Mouse (Mus musculus) bone marrow, adult 2 months (tissue): ENCODE results near the gene Hddc3. TPM values are rescaled to one million over a fixed set of nuclear protein-coding genes. Genes with fewer than 3 reads are reported as not detected.
"Not testable (repeated sequence)": the region's sequence is repeated elsewhere in the genome, so short reads cannot be mapped to it uniquely, and the experiment has no call there.

Experiments used
- H3K27ac ChIP-seq: fragments of 200-500 bp; 2 replicates; pipeline ENCODE4 v1.5.1; 2012; ENCODE audit warnings: low read depth, mild to moderate bottlenecking, control low read depth, inconsistent platforms, low read length; ENCODE audit not compliant: control insufficient read depth, poor library complexity, insufficient read depth
- H3K4me1 ChIP-seq: fragments of 200-500 bp; 2 replicates; pipeline ENCODE4 v1.6.1; 2011; ENCODE audit warnings: low read length; ENCODE audit not compliant: control insufficient read depth, insufficient read depth
- H3K4me3 ChIP-seq: fragments of 200-500 bp; replicated peaks from 2 replicates; pipeline ENCODE3; 2011; ENCODE audit warnings: mild to moderate bottlenecking, low read depth, low read length, control low read depth; ENCODE audit not compliant: control insufficient read depth
- CTCF ChIP-seq: fragments of 200-500 bp; IDR thresholded peaks from 2 replicates; pipeline ENCODE4 v1.5.1; 2011; ENCODE audit warnings: low read length, control low read depth; ENCODE audit not compliant: control insufficient read depth, insufficient read depth
- POLR2A ChIP-seq: fragments of 200-500 bp; IDR thresholded peaks from 2 replicates; pipeline ENCODE4 v1.6.1; 2011; ENCODE audit warnings: low read depth, mild to moderate bottlenecking, control low read depth, low read length, borderline replicate concordance; ENCODE audit not compliant: control insufficient read depth
- WGBS: fragments of 180-500 bp; shearing (Covaris S2); methylation state at CpG from one replicate; pipeline ENCODE4 v1.1.7; 2018; 5-methylcytosine and 5-hydroxymethylcytosine counted together
- polyA plus RNA-seq: library from polyadenylated mRNA; stranded (reverse); fragments of >200 nt; gene quantifications from 2 replicates; pipeline ENCODE4 v1.2.4, GENCODE M21; 2011; ENCODE audit warnings: low replicate concordance; ENCODE audit not compliant: missing spikeins, insufficient read depth, insufficient read length

Hddc3 gene
- polyA plus RNA-seq, 1 experiment: 16.2 TPM

DNA sequence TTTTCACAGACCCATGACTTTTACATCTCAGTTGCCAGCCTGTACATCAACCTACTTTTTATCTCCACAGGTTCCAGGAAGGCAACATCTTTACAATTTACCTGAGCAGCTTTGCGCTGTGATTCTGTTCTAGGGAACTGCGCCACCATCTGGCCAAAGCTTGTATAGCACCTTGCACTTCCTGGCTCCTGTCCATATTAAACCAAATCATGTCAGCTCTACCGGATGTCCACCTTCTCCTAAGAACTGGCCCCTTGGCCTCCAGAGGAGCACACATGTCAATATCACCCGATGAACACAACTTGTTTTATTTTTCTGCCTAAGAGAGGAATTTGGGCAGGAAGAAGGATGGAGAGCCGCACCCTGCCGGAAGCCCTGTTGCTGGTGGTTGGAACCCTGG, 34.6 kb downstream of the Hddc3 start:
- Histone ChIP-seq H3K4me3 (no peak overlapping the region), H3K4me1 (peaks cover 7% of the 10 kb centered on the region), H3K27ac (no peak overlapping the region)
- 41% methylated on average over 6 of the region's 6 CpGs for WGBS
- TF ChIP-seq CTCF: peak; percentile 82
- no peak for TF ChIP-seq POLR2A

DNA sequence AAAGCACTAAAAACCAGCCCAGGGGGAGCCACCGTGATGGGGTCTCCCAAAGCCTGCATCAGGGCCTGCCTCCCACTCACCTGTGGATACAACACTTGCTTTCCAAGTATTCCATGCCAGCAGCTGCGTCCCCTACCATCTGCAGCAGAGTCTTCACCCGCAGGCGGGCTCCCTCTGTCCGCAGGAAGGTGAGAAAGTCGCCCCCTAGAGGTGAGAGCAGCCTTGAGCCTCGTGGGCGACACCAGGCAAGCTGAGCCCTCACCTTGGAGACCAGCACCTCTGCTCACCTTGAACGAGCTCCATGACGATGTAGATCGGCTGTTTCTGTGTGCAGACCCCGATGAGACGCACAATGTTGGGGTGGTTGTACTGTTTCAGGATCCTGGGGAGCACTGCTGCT, 36.6 kb downstream of the Hddc3 start:
- Histone ChIP-seq H3K4me1 (peaks cover 5% of the 10 kb centered on the region), H3K27ac (no peak overlapping the region), H3K4me3 (no peak overlapping the region)
- TF ChIP-seq CTCF: peak; percentile 59
- TF ChIP-seq POLR2A: no peak
- WGBS: 68% methylated on average over 13 of the region's 13 CpGs

DNA sequence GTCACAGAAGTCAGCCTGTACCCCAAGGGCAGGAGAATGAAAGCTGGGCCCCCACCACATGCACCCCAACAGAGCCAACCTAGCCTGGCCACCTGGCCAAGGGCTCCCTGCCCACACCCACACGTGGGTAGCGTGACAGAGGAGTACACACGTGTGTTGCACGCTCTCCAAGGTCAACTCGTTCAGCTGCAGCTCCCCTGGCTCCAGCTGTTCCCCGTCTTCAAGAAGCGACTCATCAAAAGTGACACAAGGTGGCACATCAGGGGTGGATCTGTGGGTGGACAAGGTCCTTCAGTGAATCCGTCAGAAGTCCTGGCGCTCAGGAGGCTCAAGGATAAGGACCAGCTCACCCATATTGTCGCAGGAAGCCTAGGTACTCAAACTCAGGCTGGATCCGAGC, 40.0 kb downstream of the Hddc3 start:
- Histone ChIP-seq H3K4me1 (peaks cover 6% of the 10 kb centered on the region; the same call in 1 of the 2 replicates), H3K4me3 (no peak overlapping the region), H3K27ac (no peak overlapping the region; the same call in 1 of the 2 replicates)
- TF ChIP-seq POLR2A (no peak), CTCF (no peak)
- WGBS: 84% methylated on average over 11 of the region's 11 CpGs

DNA sequence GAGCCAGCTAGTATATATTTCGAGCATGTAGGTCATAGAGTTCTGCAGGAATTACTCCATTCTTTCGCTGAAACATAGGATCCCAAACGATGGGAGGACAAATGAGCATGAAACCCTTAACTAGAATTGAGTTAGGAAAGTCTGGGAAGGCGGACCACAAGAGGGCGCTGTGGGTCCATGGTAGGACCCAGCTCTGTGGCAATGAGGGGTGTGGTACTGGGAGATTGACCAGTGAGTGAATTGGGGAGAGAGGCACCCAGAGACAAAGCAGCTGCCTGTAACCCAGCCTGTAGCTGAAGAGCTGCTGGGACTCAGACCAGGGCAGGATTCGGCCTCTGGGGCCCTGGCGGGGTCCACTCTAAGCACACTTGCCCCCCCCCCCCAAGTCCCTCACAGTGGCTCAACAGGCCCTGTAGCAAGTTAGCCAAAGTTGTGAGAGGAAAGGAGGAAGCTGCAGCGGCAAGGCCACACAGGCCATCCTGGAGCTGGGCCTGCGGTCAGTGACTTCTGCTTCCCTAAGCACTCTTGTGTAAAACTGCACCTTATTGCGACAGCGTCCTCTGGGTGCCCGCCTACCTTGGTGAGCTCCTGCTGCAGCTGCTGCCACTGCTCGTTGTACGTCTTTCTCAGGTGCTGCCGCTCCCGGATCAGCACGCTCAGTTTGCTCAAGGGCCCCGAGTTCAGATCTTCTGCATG, 43.5 kb downstream of the Hddc3 start:
- Histone ChIP-seq H3K4me3 (peak overlapping the region; percentile 88), H3K27ac (peak overlapping the region; percentile 94), H3K4me1 (peaks cover 6% of the 10 kb centered on the region; the same call in 1 of the 2 replicates)
- WGBS: 1% methylated on average over 18 of the region's 18 CpGs
- TF ChIP-seq CTCF: peak; percentile 99
- TF ChIP-seq POLR2A: peak; percentile 74

DNA sequence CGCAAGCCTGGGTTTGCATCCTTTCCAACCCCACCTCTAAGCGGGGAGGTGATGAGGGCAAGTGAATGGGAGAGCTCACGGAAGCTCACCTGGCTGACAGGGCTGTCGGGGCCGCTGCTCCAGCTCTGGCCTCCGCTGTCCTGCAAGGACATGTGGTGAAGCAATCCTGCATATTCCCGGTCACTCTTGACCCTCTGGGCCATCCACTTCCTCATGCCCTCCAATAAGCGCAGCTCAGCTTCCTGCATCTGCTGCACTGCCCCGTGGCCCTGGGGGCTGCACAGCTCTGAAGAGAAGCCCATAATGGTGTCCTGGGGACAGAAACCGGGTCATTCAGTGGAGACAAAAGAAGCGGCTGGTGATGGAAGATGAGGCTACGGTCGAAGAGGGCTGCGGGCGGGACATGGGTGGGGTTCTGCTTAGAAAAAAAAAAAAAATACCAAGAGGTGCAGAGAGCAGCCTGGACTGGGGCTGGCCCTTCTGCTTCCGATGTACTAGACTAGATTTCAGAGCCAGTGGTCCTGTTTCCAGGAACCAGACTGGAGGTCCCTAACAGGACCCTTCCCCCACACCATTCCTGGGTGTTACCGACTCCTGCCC, 44.2 kb downstream of the Hddc3 start:
- peak overlapping the region; percentile 88 for H3K4me3 ChIP-seq
- H3K4me1 ChIP-seq: peaks cover 6% of the 10 kb centered on the region; the same call in 1 of the 2 replicates
- WGBS: 3% methylated on average over 17 of the region's 17 CpGs
- TF ChIP-seq CTCF (no peak), POLR2A (peak; percentile 46; the same call in 1 of the 2 replicates)
- H3K27ac ChIP-seq: peak overlapping the region; percentile 94

DNA sequence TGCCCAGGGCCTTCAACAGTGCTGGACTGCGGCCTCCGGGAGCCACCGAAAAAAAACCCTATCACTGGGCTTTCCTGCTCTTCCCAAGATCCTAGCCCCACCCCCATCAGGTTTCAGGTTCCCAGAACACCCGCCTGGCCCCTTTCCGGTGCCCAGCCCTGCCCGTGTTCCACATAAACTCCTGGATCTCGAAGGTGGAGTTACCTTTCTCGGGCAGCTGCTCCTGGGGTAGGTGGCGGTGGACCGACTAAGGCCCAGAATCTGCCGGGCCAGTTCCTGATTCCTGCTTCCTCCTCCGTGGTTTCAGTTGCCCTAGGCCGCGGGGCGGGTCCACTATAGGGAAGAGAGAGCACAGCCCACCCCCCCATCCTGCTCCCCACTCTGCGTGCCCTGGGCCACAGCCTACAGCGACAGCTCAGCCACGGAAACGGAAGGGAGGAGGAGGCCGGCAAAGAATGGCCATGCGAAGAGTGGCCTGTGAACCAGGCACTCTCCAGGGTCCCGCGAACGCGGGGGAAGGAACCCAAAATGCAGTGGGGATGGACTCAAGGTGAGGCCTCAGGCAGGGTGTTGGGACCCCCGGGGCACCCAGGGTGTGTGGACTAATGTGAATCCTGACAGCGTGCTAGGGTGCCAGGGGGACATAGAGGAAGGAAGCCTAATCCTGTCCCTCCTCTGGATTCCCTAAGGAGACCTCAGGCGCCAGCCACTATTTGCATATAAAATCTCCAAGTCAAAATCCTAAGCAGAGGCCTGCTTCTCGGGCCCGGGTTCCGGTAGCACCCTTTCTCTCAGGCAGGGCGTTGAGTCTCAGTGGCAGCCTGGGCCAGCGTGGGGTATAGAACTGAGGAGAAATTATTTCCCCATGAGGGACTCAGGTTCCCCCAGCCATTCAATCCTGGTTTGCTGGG, 45.0 kb downstream of the Hddc3 start, which contains the start of gene Fes:
Gene Fes, minus strand, starts transcription at position 314 of the 911 bp plus-strand sequence.
- WGBS: 5% methylated on average over 33 of the region's 33 CpGs
- TF ChIP-seq POLR2A (peak; percentile 80; the same call in 1 of the 2 replicates), CTCF (no peak)
- Histone ChIP-seq H3K4me3 (peak within 1 kb of the TSS; percentile 88), H3K27ac (peak within 1 kb of the TSS; percentile 94), H3K4me1 (peaks cover 6% of the 10 kb centered on the region; the same call in 1 of the 2 replicates)

DNA sequence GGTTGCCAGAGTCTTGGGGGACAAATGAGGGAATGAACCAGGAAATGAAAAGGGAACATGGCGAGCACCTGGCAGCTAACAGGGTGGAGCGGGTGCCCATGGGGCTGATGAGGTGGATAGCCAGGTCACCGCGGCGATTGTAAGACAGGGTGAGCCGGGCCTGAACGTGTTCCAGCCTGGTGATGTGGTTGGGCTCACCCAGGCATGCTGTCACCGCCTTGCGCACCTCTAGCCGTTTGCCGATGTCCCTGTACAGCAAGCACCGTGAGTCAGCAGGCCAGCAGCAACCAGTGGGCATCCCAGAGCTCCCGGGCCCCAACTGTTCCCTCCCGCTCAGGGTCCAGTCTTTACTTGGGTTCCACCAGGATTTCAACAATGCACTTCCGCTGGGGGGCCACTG, 49.2 kb downstream of the Hddc3 start:
- Histone ChIP-seq H3K4me1 (no peaks in the 10 kb centered on the region), H3K27ac (no peak overlapping the region), H3K4me3 (no peak overlapping the region)
- 95% methylated on average over 15 of the region's 15 CpGs for WGBS
- TF ChIP-seq CTCF (no peak), POLR2A (0 out of 2 replicates have a peak, but pooled peaks have one; percentile 18)

DNA sequence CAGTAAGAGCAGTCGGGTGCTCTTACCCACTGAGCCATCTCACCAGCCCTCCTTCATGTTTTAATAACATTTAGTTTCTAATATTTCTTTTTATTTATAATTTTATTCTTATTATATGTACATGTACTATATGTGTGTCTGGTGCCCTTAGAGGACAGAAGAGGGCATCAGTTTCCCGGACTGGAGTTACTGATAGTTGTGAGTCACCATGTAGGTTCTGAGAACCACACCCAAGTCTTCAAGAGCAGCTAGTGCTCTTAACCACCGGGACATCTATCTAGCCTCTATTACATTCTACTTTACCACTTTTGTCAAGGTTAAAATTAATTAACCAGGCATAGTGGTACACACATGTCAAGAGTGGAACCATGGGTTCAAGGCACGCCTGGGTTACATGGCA, 51.7 kb downstream of the Hddc3 start:
- 77% methylated on average over 4 of the region's 4 CpGs for WGBS
- TF ChIP-seq CTCF: no peak
- no peak for TF ChIP-seq POLR2A

DNA sequence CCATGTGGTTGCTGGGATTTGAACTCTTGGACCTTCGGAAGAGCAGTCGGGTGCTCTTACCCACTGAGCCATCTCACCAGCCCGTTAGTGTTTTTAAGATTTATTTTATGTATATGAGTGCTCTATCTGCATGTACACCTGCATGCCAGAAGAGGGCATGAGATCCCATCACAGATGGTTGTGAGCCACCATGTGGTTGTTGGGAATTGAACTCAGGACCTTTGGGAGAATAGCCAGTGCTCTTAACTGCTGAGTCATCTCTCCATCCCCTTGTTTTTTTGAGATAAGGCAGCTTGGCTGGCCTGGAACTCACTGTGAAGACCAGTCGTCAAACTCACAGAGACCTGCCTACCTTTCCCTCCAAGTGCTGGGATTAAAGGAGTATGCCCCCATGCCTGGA, 53.5 kb downstream of the Hddc3 start:
- H3K4me3 ChIP-seq, H3K4me1 ChIP-seq, H3K27ac ChIP-seq: not testable (repeated sequence)
- WGBS: 71% methylated on average over 4 of the region's 4 CpGs

More for the DNA sequence above, 51.7 kb downstream of the Hddc3 start:
- Histone ChIP-seq H3K27ac (no peak overlapping the region), H3K4me1 (no peaks in the 10 kb centered on the region; the same call in 1 of the 2 replicates), H3K4me3 (no peak overlapping the region)
